Mouse (Mus musculus) megakaryocyte, embryonic 14.5 days (primary cell): ENCODE data around the gene Olfr875. TPM values are rescaled to one million over a fixed set of nuclear protein-coding genes. Genes with fewer than 3 reads are reported as not detected.
"Not testable (repeated sequence)": the region's sequence is repeated elsewhere in the genome, so short reads cannot be mapped to it uniquely, and the experiment has no call there.

Experiments used
- H3K27me3 ChIP-seq: replicated peaks from 2 replicates; pipeline ENCODE3; 2012; ENCODE audit warnings: inconsistent platforms
- H3K36me3 ChIP-seq: replicated peaks from 2 replicates; pipeline ENCODE3; 2012; ENCODE audit warnings: low read length, inconsistent platforms, mixed read lengths
- H3K4me1 ChIP-seq: 2 replicates; pipeline ENCODE4 v1.6.1; 2012; ENCODE audit warnings: inconsistent platforms
- H3K4me3 ChIP-seq: replicated peaks from 2 replicates; pipeline ENCODE3; 2012; ENCODE audit warnings: moderate library complexity, mild to moderate bottlenecking, inconsistent platforms
- H3K9me3 ChIP-seq: 2 replicates; pipeline ENCODE4 v1.6.1; 2012; ENCODE audit warnings: inconsistent platforms
- FLI1 ChIP-seq: IDR thresholded peaks from 2 replicates; pipeline ENCODE4 v1.6.1; 2012; ENCODE audit warnings: low read length, inconsistent platforms, mixed read lengths
- GATA1 ChIP-seq: IDR thresholded peaks from 3 replicates; pipeline ENCODE4 v1.6.1; 2012; ENCODE audit warnings: mixed read lengths, low read length, inconsistent platforms, borderline replicate concordance
- polyA plus RNA-seq: library from polyadenylated mRNA; stranded (reverse); fragments of >175 nt; gene quantifications from 2 replicates; pipeline ENCODE4 v1.2.3, GENCODE M21; 2012; ENCODE audit warnings: low replicate concordance; ENCODE audit not compliant: insufficient read depth

Gene Olfr875
- polyA plus RNA-seq, result not detected in 2 replicates

GRCm38 (mm10) chr9:37771759-37772158 is at the start of gene Olfr875:
TSS of gene Olfr875 (plus strand) at chr9:37771857.
- H3K4me1 ChIP-seq, result no peaks in the 10 kb centered on the region
- no peak for TF ChIP-seq GATA1
- TF ChIP-seq FLI1, result no peak
- H3K27me3 ChIP-seq, result no peaks in the 10 kb centered on the region
- H3K4me3 ChIP-seq, result no peak within 1 kb of the TSS
- no peaks in the 10 kb centered on the region for H3K36me3 ChIP-seq
- no peaks in the 10 kb centered on the region for H3K9me3 ChIP-seq

GRCm38 (mm10) chr9:37734310-37734709 is 37.3 kb upstream of the Olfr875 start:
- Histone ChIP-seq H3K9me3 (no peaks in the 10 kb centered on the region), H3K27me3 (no peaks in the 10 kb centered on the region), H3K36me3 (no peaks in the 10 kb centered on the region), H3K4me1 (no peaks in the 10 kb centered on the region), H3K4me3 (no peak overlapping the region)
- TF ChIP-seq GATA1 (no peak), FLI1 (no peak)

- no peak for TF ChIP-seq GATA1
- TF ChIP-seq FLI1, result no peak
- H3K9me3 ChIP-seq, result no peaks in the 10 kb centered on the region
- no peaks in the 10 kb centered on the region for H3K36me3 ChIP-seq
- no peaks in the 10 kb centered on the region for H3K4me1 ChIP-seq
- H3K27me3 ChIP-seq, result no peaks in the 10 kb centered on the region
- H3K4me3 ChIP-seq, result no peak within 1 kb of the TSS
Observed at GRCm38 (mm10) chr9:37744806-37745205, 26.9 kb upstream of the Olfr875 start, which contains the start of gene Olfr874. TSS of gene Olfr874 (plus strand) at chr9:37745106.

GRCm38 (mm10) chr9:37750319-37751075 is 21.2 kb upstream of the Olfr875 start:
- H3K36me3 ChIP-seq, result no peaks in the 10 kb centered on the region
- no peaks in the 10 kb centered on the region for H3K4me1 ChIP-seq
- no peak for TF ChIP-seq FLI1
- no peak for TF ChIP-seq GATA1
- no peaks in the 10 kb centered on the region for H3K9me3 ChIP-seq
- no peaks in the 10 kb centered on the region for H3K27me3 ChIP-seq
- H3K4me3 ChIP-seq, result no peak overlapping the region

GRCm38 (mm10) chr9:37751467-37751866 is 20.2 kb upstream of the Olfr875 start:
- TF ChIP-seq GATA1, result no peak
- Histone ChIP-seq H3K9me3 (no peaks in the 10 kb centered on the region), H3K27me3 (no peaks in the 10 kb centered on the region), H3K4me3 (no peak overlapping the region), H3K4me1 (no peaks in the 10 kb centered on the region), H3K36me3 (no peaks in the 10 kb centered on the region)

GRCm38 (mm10) chr9:37752006-37752405 is 19.7 kb upstream of the Olfr875 start:
- Histone ChIP-seq H3K4me1 (no peaks in the 10 kb centered on the region), H3K4me3 (no peak overlapping the region), H3K36me3 (no peaks in the 10 kb centered on the region), H3K27me3 (no peaks in the 10 kb centered on the region), H3K9me3 (no peaks in the 10 kb centered on the region)
- no peak for TF ChIP-seq GATA1
- TF ChIP-seq FLI1, result no peak

- Histone ChIP-seq H3K4me3 (no peak overlapping the region), H3K9me3 (no peaks in the 10 kb centered on the region), H3K4me1 (no peaks in the 10 kb centered on the region), H3K36me3 (no peaks in the 10 kb centered on the region), H3K27me3 (no peaks in the 10 kb centered on the region)
- TF ChIP-seq GATA1 (no peak), FLI1 (no peak)
Observed at GRCm38 (mm10) chr9:37761728-37762127, 9.9 kb upstream of the Olfr875 start.

GRCm38 (mm10) chr9:37762541-37762940 is 9.1 kb upstream of the Olfr875 start:
- H3K27me3 ChIP-seq, result no peaks in the 10 kb centered on the region
- no peak overlapping the region for H3K4me3 ChIP-seq
- no peaks in the 10 kb centered on the region for H3K9me3 ChIP-seq
- H3K36me3 ChIP-seq, result no peaks in the 10 kb centered on the region
- TF ChIP-seq FLI1 (no peak), GATA1 (no peak)
- no peaks in the 10 kb centered on the region for H3K4me1 ChIP-seq

GRCm38 (mm10) chr9:37770661-37771060 is 996 bp upstream of the Olfr875 start:
- Histone ChIP-seq H3K9me3 (no peaks in the 10 kb centered on the region), H3K4me3 (no peak overlapping the region), H3K27me3 (no peaks in the 10 kb centered on the region), H3K36me3 (no peaks in the 10 kb centered on the region), H3K4me1 (no peaks in the 10 kb centered on the region)
- TF ChIP-seq FLI1 (no peak), GATA1 (no peak)

GRCm38 (mm10) chr9:37782766-37783260 is 11.2 kb downstream of the Olfr875 start:
- H3K9me3 ChIP-seq, result no peaks in the 10 kb centered on the region
- no peaks in the 10 kb centered on the region for H3K27me3 ChIP-seq
- no peaks in the 10 kb centered on the region for H3K4me1 ChIP-seq

GRCm38 (mm10) chr9:37783394-37784387 is 12.0 kb downstream of the Olfr875 start:
- not testable (repeated sequence) for H3K9me3 ChIP-seq, H3K4me3 ChIP-seq, H3K36me3 ChIP-seq, H3K4me1 ChIP-seq, H3K27me3 ChIP-seq

More at GRCm38 (mm10) chr9:37782766-37783260, 11.2 kb downstream of the Olfr875 start:
- Histone ChIP-seq H3K36me3 (no peaks in the 10 kb centered on the region), H3K4me3 (no peak overlapping the region)
- TF ChIP-seq GATA1 (no peak), FLI1 (no peak)
